Mouse (Mus musculus): Measurements from ENCODE around the gene Pogz.
A peak's percentile ranks its signal among the peaks of the same experiment; 100 is the strongest.
"Not testable (repeated sequence)": the region's sequence is repeated elsewhere in the genome, so short reads cannot be mapped to it uniquely, and the experiment has no call there.

The Pogz gene

DNA sequence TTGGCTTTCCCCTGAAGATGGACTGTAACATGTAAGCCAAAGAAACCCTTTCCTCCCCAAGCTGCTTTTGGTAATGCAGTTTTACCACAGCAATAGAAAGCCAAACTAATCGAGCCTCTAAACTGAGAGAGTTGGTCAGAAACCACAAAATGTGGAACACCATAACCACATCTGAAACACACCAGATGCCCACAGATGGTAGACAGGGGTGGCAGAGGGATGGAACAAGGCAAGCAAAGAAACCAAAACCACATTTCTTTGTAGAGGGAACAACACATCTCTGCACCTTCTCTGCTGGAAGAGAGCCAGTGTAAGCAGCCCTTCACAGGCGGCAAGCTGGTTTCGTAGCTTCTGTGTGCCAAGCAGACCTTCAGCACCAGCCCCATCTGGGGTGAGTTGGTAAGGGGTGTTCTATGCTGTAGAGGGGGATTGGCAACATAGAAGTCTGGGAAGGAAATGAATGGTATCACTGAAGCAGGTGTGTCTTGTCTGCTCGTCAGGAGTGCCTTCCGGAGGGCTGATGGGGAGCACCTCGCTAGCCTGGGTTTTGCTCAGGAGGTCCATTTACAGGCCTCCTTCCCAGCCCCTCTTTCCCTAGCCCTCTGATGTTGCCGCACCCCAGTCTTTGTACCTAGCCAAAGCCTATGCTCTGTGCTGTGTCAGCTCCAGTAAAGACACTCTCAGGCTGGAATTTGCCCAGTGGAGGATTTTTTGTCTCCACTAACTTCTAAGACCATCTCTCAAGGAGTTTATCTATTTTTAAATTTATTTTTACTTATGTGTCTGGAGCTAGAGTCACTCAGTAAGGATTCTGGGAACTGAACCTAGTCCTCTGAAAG lies 78.8 kb downstream of the Pogz start:
- DNase-seq (ENCODE audit: low spot score in 2 of 2): no peak

DNA sequence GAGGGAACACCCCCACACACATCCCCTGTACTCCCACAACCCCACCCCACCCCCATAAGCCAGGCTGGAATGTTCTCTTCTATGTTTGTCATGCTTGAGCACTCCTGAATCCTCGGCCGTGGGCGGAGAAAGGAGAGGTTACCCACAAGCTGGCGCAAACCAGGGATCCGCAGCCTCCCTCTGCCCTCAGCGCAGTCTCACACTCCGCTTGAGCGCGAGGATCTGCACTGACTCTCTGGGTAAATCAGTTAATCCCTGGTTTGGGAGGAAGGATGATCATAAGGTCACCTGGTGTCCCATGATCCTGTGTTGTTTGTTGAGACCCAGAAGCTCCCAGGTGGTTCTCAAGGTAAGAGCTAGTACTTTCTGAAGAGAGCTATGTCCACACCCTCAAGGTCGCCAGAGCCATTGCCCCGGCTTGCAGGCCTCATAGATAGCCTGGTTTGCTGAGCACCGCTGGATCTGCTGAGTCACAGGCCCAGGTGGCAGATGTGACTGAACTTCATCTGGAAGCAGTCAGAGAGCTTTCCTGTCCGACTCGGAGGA lies 80.5 kb downstream of the Pogz start:
- DNase-seq (ENCODE audit: low spot score in 2 of 2): no peak

DNA sequence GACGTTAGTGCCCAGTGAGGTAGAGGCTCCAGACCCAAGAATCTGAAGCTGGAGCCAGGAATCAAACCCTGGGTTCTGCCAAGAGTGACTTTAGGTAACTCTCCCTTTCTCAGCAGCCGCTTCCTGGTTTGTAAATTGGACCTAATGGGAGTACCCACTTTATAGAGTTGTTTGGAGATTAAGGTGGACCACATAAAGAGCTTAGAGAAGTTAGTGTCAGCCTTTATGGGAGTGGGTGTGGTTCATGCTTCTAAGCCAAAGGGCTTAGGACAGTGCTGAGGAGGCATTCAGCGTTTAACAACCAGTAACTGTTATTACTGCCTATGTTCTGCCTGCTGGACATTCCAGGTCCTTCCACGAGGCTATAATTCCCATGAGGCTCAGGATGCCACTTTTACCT lies 81.5 kb downstream of the Pogz start:
- no peak for DNase-seq (ENCODE audit: low spot score in 2 of 2)

DNA sequence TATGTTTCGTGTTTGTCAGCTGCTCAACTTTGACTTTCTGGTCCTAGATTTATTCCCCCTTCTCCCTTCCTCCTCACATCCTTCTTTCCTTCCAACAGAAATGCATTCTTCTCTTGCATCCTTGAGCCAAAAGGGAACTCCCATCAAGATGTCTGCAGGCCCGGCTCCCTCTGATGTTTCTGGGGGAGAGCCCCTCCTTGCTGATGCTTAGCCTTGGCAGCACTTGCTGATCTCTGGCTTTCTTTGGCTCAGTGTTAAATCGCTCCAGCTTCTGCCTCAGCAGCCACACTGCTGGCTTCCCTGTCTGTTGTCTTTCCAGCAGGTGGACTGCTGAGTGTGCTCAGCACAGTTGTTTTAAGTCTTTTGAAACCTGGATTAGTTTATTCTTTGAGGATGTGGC lies 83.7 kb downstream of the Pogz start:
- DNase-seq (ENCODE audit: low spot score in 2 of 2): peak in 1 of 2 experiments; percentile 45

DNA sequence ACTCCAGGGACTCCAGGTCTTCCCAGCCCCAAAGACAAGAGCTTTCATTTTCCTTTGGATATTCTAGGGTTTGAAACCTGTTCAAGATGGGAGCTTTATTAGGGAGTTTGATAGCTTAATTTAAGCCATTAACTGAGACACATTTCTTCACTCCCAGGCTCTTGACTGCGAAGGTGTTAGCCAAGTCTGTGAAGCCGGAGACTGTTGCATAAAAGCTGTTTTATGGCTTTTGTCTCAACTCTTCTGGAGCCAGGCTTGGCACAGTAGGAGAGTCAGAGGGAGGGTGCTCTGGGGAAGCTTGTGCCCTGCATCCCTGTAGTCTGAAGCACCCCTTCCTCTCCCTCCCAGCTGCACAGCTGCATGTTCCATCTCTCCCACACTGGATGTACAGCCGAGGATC lies 85.0 kb downstream of the Pogz start:
- no peak for DNase-seq (ENCODE audit: low spot score in 2 of 2)

DNA sequence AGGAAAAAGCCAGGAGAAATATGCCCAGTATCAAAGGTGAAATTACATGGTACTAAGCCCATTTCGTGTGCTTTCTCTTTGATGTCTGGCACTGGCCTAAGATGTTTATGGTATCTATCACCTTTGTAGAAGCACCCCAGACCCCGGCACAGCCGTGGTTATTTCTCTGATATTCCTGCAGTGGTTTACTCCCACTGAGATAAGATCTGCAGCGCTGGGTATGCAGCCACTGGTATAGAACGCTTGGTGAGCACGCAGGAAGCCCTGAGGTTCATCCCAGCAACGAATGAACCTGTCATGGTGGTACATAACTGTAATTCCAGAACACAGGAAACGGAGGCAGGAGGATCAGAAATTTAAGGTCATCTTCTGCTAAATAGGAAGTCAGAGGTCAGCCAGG lies 87.3 kb downstream of the Pogz start:
- no peak for DNase-seq (ENCODE audit: low spot score in 2 of 2)

DNA sequence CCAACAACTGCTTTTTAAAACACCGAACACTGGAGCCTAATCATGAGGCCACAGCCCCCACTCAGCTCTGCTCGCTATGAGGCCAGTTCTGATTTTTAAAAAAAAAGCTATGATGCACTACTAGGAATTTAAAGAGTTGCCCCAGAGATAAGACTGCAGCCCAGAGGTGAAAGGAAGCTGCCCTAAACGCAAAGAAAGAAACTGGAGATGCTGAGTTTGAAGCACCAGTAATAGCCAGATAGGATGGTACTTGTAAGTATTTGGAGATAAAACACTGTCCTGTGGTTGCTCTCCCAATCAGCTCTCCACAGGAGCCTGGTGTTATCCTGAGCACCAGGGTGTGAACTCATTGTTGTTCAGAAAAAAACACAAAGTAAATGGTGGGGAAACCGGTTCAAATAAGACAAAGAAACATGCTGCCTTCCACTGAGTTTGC lies 89.0 kb downstream of the Pogz start:
- not testable (repeated sequence) for DNase-seq (ENCODE audit: low spot score in 2 of 2)

DNA sequence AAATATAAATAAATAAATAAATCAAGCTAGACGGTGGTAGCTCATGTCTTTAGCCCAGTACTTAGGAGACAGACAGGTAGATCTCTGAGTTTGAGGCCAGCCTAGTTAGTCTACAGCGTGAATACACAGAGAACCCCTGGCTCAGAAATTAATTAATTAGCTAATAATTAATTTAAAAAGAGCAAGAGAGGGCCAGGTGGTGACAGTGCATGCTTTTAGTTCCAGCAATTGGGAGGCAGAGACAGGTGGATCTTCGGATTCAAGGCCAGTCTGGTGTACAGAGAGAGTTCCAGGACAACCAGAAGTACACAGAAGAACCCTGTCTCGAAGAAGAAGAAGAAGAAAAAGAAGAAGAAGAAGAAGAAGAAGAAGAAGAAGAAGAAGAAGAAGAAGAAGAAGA lies 91.6 kb downstream of the Pogz start:
- DNase-seq (ENCODE audit: low spot score in 2 of 2): not testable (repeated sequence)

DNA sequence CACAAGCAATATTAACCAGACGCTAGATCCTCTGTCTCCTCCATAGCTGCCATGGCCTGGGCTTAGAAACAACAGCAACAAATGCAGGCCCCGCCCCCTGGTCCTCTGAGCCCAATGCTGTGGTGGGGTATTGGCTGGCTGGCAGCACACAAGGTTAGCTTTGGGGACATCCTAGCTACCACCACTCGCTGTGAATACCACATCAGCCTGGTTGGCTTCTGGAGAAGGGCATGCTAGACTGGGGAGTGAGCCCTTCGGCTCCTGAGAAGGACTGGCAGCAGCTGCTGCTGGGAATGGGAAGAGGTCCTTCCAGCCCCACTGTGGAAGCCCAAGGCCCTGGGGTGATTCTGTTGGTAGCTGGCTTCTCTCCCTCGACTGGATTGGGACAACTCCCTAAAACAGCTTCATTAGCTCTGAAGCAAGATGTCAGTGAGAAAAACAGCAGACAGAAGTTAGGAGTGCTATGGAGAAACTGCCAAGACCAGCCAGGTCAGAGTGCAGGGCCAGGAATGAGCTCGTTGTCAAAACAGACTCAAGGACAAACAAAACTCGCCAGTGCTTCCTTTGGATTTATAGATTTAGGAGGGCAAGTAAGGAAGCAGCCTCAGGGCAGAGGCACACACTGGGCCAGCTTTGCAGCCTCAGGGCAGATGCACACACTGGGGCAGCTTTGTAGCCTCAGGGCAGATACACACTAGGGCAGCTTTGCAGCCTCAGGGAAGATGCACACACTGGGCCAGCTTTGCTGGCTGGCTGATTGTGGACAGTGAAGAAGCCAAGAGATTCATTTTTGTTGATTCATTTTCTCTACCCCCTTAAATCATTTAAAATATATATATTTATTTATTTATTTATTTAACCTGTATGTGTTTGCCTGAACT lies 93.3 kb downstream of the Pogz start:
- peak in 1 of 2 experiments; percentile 44 for DNase-seq (ENCODE audit: low spot score in 2 of 2)

DNA sequence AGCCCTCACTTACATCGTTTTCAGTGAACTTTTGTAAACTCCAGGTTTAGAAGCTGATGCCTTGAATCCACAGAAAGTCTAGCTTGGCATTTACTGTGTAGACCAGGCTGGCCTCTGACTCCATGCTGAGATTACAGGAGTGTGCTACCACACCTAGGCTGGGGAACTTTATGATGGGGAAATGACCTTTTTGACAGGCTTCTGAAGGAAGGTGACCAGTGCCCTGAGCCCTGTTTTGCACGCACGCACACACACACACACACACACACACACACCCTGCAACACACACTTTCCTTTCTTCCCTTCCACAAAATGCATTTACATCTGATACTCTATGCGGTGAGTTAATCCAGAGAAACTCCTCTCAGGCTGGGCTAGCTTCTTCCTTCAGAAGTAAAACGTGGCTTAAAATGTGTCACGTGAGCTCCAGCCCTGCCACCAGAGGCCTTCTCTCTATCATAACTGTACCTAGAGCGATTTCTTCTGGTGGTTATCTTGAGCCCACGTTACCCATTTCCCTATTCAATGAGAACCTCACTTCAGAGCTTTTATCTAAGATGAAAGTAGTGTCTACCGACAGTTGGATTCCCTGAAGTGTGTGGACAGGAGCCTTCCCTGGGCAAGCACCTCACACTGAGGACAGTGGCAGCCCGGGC lies 94.2 kb downstream of the Pogz start:
- not testable (repeated sequence) for DNase-seq (ENCODE audit: low spot score in 2 of 2)
